Mouse (Mus musculus) forebrain, embryonic 11.5 days (tissue): ENCODE measurements around the gene Acer3. TPM values are rescaled to one million over a fixed set of nuclear protein-coding genes. Genes with fewer than 3 reads are reported as not detected.
A peak's percentile ranks its signal among the peaks of the same experiment; 100 is the strongest.

Source experiments
- ATAC-seq: fragments of 200-750 bp; cut with Nextera tagmentation; replicated peaks from 2 replicates; pipeline ENCODE4 v1.8.0; 2017; ENCODE audit warnings: moderate TSS enrichment; ENCODE audit not compliant: low FRiP score
- DNase-seq: peaks from one replicate; pipeline ENCODE4 v3.0.0-alpha.2; 2017; ENCODE audit warnings: low spot score
- H3K27ac ChIP-seq: fragments of 300-500 bp; sonication (generic); 2 replicates; pipeline ENCODE4 v1.5.1; 2014; ENCODE audit warnings: low read depth, low read length
- H3K27me3 ChIP-seq: fragments of 300-500 bp; sonication (generic); 2 replicates; pipeline ENCODE4 v1.6.1; 2014; ENCODE audit warnings: mild to moderate bottlenecking, low read length, mixed read lengths; ENCODE audit not compliant: control insufficient read depth, insufficient read depth
- H3K36me3 ChIP-seq: fragments of 300-500 bp; sonication (generic); 2 replicates; pipeline ENCODE4 v1.6.1; 2014; ENCODE audit warnings: mild to moderate bottlenecking, low read length, moderate library complexity, mixed read lengths; ENCODE audit not compliant: control insufficient read depth, insufficient read depth
- H3K4me1 ChIP-seq: fragments of 300-500 bp; sonication (generic); replicated peaks from 2 replicates; pipeline ENCODE4 v1.6.1; 2014; ENCODE audit warnings: low read length, mixed read lengths; ENCODE audit not compliant: control insufficient read depth, insufficient read depth
- H3K4me2 ChIP-seq: fragments of 300-500 bp; sonication (generic); 2 replicates; pipeline ENCODE4 v1.6.1; 2014; ENCODE audit warnings: low read depth, mild to moderate bottlenecking, low read length, moderate library complexity, mixed read lengths; ENCODE audit not compliant: severe bottlenecking
- H3K4me3 ChIP-seq: fragments of 300-500 bp; sonication (generic); 2 replicates; pipeline ENCODE4 v1.5.1; 2014; ENCODE audit warnings: low read depth, low read length
- H3K9ac ChIP-seq: fragments of 300-500 bp; sonication (generic); 2 replicates; pipeline ENCODE4 v1.6.1; 2014; ENCODE audit warnings: low read length
- H3K9me3 ChIP-seq: fragments of 300-500 bp; sonication (generic); 2 replicates; pipeline ENCODE4 v1.6.1; 2016; ENCODE audit warnings: low read length, mixed read lengths; ENCODE audit not compliant: control insufficient read depth
- WGBS: fragments of 180-500 bp; shearing (Covaris S2); extraction: QIAGEN DNeasy Blood & Tissue Kit; methylation state at CpG from one replicate; pipeline ENCODE4 v1.1.7; 2014; 5-methylcytosine and 5-hydroxymethylcytosine counted together
- polyA plus RNA-seq: library from polyadenylated mRNA; unstranded; fragments of >200 nt; fragmentation: Nextera tagmentation; extraction: Ambion mirVana; gene quantifications from 2 replicates; pipeline ENCODE4 v1.2.1, GENCODE M21; 2014

Acer3 gene
- polyA plus RNA-seq, 1 experiment from 2014 or later, result 16.5 TPM

DNA sequence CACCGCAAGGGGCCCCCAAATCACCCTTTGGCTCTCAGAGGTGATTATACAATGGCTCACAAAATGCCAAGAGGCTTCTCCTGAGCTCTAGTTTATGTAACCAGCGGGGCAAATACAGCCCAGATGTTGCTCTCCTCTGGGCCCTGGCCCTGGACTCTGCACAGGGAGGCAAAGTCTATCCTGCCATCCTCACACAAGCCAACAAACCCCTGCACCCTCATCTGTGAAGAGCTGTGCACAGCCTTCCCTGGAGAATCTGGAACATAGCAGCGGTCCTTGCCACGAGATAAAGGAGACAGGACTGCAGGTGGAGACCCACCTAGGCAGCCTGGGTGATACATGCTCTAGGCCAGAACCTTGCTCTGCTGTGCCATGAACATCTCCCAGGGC is 33.9 kb upstream of the Acer3 start:
- no peak overlapping the region for H3K4me2 ChIP-seq
- H3K9ac ChIP-seq, result no peak overlapping the region
- H3K4me3 ChIP-seq, result no peak overlapping the region

DNA sequence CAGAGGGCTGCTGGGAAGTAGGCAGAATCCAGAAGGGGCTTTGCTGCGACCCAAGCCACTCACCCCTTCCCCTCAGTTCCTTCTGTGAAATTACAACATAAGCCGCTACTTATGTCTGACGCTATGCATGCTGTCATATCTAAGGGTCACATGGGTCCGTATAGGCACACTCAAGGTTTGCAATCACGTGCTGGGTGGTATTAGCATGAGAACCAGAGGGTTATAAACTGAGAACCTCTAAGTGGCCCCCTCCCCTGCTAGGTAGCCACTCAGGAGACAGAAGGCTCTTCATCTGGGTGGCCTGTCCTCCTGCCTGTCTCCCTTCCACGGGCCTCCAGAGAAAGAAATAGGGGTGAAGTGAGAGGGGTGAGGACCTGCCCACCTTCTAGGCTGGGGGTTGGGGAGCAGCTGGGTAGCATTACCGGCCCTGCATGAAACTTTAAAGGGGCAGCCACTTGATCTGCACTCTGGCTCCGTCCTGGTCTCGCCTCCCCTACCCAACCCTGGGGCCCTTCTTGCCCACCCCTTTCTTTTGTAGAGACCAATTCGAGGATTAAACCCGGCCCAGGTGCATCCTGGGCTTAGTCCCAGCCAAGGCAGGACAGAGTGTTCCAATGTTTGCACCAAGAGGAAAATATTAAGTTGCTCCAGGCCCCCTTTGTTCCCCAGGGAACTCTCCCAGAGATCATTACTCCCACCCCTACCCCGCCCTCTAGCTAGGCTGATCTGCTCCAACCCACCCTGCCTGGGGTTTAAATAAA is 33.3 kb upstream of the Acer3 start:
- Histone ChIP-seq H3K9ac (0 out of 2 replicates have a peak overlapping the region, but pooled peaks have one; percentile 12), H3K27ac (peak overlapping the region; percentile 26; the same call in 1 of the 2 replicates), H3K9me3 (no peaks in the 10 kb centered on the region), H3K4me3 (no peak overlapping the region), H3K4me1 (peaks cover 24% of the 10 kb centered on the region), H3K36me3 (peaks cover 5% of the 10 kb centered on the region; the same call in 1 of the 2 replicates), H3K4me2 (no peak overlapping the region), H3K27me3 (no peaks in the 10 kb centered on the region)
- WGBS, result 14% methylated on average over 12 of the region's 12 CpGs
- DNase-seq (peak; percentile 64), ATAC-seq (peak; percentile 61)

More for the DNA sequence above, 33.9 kb upstream of the Acer3 start:
- no peaks in the 10 kb centered on the region for H3K27me3 ChIP-seq
- ATAC-seq (no peak), DNase-seq (no peak)
- 36% methylated on average over 4 of the region's 4 CpGs for WGBS
- H3K4me1 ChIP-seq, result peaks cover 26% of the 10 kb centered on the region
- H3K9me3 ChIP-seq, result no peaks in the 10 kb centered on the region
- peaks cover 5% of the 10 kb centered on the region; the same call in 1 of the 2 replicates for H3K36me3 ChIP-seq
- peak overlapping the region; percentile 26; the same call in 1 of the 2 replicates for H3K27ac ChIP-seq

DNA sequence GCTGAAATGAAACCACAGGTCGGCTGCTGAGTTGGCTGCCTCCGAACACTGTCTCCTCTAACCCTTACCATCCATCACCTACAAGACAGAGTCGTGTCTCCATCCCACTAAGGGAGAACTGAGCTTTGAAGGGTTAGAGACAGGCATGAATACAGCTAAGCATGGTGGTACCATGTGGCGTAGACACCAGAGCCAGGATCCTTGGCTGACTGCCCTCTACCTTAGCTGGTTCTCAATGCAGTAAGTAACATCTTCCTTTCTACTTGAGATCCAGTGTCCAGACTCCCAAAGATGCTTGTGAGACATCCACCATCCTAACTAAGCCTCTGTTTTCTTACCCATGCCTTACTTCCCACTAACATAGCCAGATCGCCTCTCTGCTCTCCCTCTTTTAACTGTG is 32.6 kb upstream of the Acer3 start:
- Histone ChIP-seq H3K4me3 (no peak overlapping the region), H3K4me2 (no peak overlapping the region), H3K36me3 (peaks cover 5% of the 10 kb centered on the region; the same call in 1 of the 2 replicates), H3K4me1 (peaks cover 19% of the 10 kb centered on the region), H3K27me3 (no peaks in the 10 kb centered on the region), H3K9me3 (no peaks in the 10 kb centered on the region), H3K9ac (no peak overlapping the region), H3K27ac (no peak overlapping the region; the same call in 1 of the 2 replicates)
- ATAC-seq, result no peak
- WGBS, result 84% methylated on average over 5 of the region's 5 CpGs
- DNase-seq, result no peak

DNA sequence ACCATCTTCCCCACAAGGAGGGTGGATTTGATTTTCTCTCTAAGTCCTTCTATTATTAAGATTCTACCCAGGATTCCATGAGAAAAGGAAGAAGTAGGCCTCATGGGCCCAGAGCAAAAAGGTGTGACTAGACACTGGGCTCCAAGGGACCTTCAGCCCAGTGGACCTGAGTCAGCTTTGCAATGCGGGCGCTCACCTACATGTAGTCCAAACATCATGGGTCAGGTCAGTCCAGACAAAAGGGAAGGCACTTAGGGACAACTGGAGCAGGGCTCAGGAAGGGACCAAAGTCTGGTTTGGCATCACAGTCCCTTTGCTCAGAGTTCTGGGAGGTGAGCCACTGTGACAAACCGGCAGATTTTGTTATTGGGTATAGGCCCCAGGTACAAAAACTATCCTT is 30.5 kb upstream of the Acer3 start:
- no peak overlapping the region for H3K4me2 ChIP-seq
- no peaks in the 10 kb centered on the region for H3K9me3 ChIP-seq
- H3K27ac ChIP-seq, result no peak overlapping the region
- no peak for DNase-seq
- no peak overlapping the region for H3K9ac ChIP-seq
- H3K4me3 ChIP-seq, result no peak overlapping the region
- peaks cover 13% of the 10 kb centered on the region for H3K4me1 ChIP-seq
- H3K27me3 ChIP-seq, result no peaks in the 10 kb centered on the region
- peaks cover 5% of the 10 kb centered on the region; the same call in 1 of the 2 replicates for H3K36me3 ChIP-seq
- WGBS, result 88% methylated on average over 3 of the region's 3 CpGs
- ATAC-seq, result no peak

DNA sequence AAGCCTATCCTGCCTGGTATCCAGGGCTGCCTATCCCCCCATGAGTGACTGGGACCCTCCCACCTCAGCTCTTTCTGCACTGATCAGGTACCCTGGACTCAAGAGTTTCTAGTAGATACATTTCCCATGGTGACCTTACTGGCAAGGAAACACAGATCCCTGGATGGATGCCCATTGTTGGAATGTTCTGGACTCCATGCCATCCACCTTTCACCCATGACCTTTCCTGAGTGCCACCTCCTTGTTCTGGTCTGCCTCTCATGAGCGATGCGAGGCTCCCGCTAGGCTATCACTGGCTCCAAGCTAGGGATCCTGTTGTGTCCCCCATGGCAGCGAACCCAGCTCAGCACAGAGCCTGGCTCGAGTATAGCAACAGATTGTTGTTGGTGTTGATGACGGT is 28.8 kb upstream of the Acer3 start:
- peak; percentile 33 for DNase-seq
- no peak for ATAC-seq
- H3K9me3 ChIP-seq, result no peaks in the 10 kb centered on the region
- WGBS, result 92% methylated on average over 6 of the region's 6 CpGs
- H3K4me3 ChIP-seq, result no peak overlapping the region
- H3K27ac ChIP-seq, result no peak overlapping the region
- H3K9ac ChIP-seq, result no peak overlapping the region
- no peaks in the 10 kb centered on the region for H3K27me3 ChIP-seq
- peaks cover 6% of the 10 kb centered on the region for H3K4me1 ChIP-seq
- peaks cover 5% of the 10 kb centered on the region; the same call in 1 of the 2 replicates for H3K36me3 ChIP-seq
- H3K4me2 ChIP-seq, result no peak overlapping the region

DNA sequence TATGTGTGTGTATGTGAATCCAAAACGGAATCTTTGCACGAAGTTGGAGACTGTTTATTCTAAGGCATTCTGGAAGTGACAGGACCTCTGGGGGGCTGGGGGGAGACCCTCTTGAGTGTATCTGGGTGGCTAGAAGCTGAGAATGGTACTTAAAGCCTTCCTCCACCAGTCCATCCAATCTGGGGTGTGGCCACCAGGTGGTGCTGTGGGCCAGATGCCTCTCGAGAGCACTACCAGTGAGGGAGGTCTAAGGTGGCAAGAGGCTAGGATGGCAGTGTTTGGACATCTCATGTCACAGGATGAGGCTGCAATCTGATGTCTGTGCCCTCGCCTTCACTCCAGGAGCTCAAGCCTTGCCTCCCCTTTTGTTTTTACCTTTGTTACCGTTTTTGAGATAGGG is 28.1 kb upstream of the Acer3 start:
- Histone ChIP-seq H3K36me3 (peaks cover 5% of the 10 kb centered on the region; the same call in 1 of the 2 replicates), H3K9ac (no peak overlapping the region), H3K27me3 (no peaks in the 10 kb centered on the region), H3K4me3 (no peak overlapping the region), H3K9me3 (no peaks in the 10 kb centered on the region), H3K4me2 (no peak overlapping the region), H3K4me1 (no peaks in the 10 kb centered on the region), H3K27ac (no peak overlapping the region)
- DNase-seq (peak; percentile 89), ATAC-seq (peak; percentile 55; the same call in 1 of the 2 replicates)
- 15% methylated on average over 5 of the region's 5 CpGs for WGBS

DNA sequence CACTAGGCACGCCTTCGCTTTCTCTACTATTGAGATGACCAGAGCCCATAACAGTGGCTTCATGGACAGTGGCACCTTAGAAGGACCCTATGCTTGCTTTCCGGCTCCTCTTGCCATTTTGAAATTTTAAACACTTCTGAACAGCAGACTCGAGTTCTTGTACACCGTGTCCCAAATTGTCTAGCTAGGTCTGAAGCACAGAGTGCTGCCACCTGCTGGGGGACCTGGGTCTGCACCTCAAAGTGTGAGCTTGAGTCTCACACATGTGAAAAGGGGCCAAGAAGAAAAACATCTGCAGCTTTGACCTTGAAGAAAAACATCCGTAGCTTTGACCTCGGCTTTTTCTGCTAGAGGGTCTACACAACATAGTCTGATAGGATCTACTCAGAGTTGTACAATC is 27.0 kb upstream of the Acer3 start:
- H3K4me2 ChIP-seq, result no peak overlapping the region
- no peak overlapping the region for H3K4me3 ChIP-seq
- H3K27me3 ChIP-seq, result no peaks in the 10 kb centered on the region
- H3K9ac ChIP-seq, result no peak overlapping the region
- peaks cover 5% of the 10 kb centered on the region; the same call in 1 of the 2 replicates for H3K36me3 ChIP-seq
- DNase-seq (peak; percentile 71), ATAC-seq (no peak)
- H3K4me1 ChIP-seq, result no peaks in the 10 kb centered on the region
- no peak overlapping the region for H3K27ac ChIP-seq
- H3K9me3 ChIP-seq, result no peaks in the 10 kb centered on the region
- 68% methylated on average over 7 of the region's 7 CpGs for WGBS

DNA sequence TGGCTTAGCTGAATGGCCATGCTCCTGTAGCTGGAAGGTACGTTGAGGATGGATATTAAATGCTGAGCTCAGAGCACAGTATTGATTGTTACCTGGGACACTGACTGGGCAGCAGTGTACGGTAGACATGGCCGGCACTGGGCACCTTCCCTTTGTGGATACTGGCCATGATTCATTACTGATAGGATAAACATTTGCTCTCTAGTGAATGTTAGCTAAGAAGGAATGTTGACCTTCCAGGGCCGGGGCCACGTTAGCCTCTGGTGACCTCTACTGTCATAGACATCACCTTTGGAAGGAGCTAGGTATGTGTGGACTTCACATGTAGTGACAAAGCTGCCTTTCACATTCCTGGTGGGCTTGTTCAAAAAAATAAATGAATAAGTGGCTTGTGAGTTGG is 26.5 kb upstream of the Acer3 start:
- DNase-seq, result no peak
- Histone ChIP-seq H3K4me1 (no peaks in the 10 kb centered on the region), H3K36me3 (peaks cover 2% of the 10 kb centered on the region; the same call in 1 of the 2 replicates), H3K9ac (no peak overlapping the region), H3K27ac (no peak overlapping the region), H3K27me3 (no peaks in the 10 kb centered on the region), H3K4me2 (no peak overlapping the region), H3K9me3 (no peaks in the 10 kb centered on the region), H3K4me3 (no peak overlapping the region)
- WGBS, result 90% methylated on average over 5 of the region's 5 CpGs
- no peak for ATAC-seq

DNA sequence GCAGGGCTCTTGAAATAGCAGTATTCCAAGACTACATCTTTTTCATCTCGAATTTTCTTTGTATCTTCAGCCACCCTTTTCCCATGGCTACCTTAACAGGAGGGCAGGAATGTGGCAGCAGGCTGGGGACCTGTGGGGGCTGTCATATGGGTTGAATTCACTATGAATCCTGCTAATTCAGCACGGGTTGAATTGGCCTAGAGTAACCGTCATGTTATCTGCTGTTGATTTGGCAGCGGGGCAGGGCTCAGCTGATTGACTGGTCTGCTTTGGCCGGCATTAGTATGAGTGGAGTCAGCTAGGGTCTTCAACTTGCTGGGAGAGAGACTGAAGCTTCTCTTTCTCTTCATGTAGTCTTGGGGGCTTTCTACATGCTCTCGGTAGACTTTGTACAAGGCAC is 24.0 kb upstream of the Acer3 start:
- Histone ChIP-seq H3K27me3 (no peaks in the 10 kb centered on the region), H3K4me1 (no peaks in the 10 kb centered on the region), H3K27ac (no peak overlapping the region), H3K9me3 (no peaks in the 10 kb centered on the region), H3K4me2 (no peak overlapping the region), H3K4me3 (no peak overlapping the region), H3K9ac (no peak overlapping the region), H3K36me3 (no peaks in the 10 kb centered on the region; the same call in 1 of the 2 replicates)
- DNase-seq, result no peak
- WGBS, result 67% methylated on average over 6 of the region's 6 CpGs
- no peak for ATAC-seq
